Mouse (Mus musculus) liver, postnatal 0 days (tissue): Measurements from ENCODE around the gene Ctbp2. TPM values are rescaled to one million over a fixed set of nuclear protein-coding genes. Genes with fewer than 3 reads are reported as not detected.

Source experiments
- ATAC-seq: fragments of 200-750 bp; cut with Nextera tagmentation; 2 replicates; pipeline ENCODE4 v1.8.0; 2017; ENCODE audit warnings: mild to moderate bottlenecking, moderate library complexity
- DNase-seq: peaks from one replicate; pipeline ENCODE4 v3.0.0-alpha.2; 2016
- H3K27ac ChIP-seq: fragments of 300-500 bp; sonication (generic); 2 replicates; pipeline ENCODE4 v1.5.1; 2014; ENCODE audit warnings: antibody characterized with exemption, moderate library complexity, mild to moderate bottlenecking, low read depth
- H3K27me3 ChIP-seq: fragments of 300-500 bp; sonication (generic); 2 replicates; pipeline ENCODE4 v1.6.1; 2014; ENCODE audit warnings: low read length, control low read depth, mixed read lengths; ENCODE audit not compliant: insufficient read depth
- H3K36me3 ChIP-seq: fragments of 300-500 bp; sonication (generic); replicated peaks from 2 replicates; pipeline ENCODE4 v1.6.1; 2014; ENCODE audit warnings: mild to moderate bottlenecking, control low read depth, low read length, moderate library complexity, mixed read lengths; ENCODE audit not compliant: insufficient read depth
- H3K4me1 ChIP-seq: fragments of 300-500 bp; sonication (generic); 2 replicates; pipeline ENCODE4 v1.6.1; 2014; ENCODE audit warnings: antibody characterized with exemption, mild to moderate bottlenecking, control low read depth; ENCODE audit not compliant: insufficient read depth
- H3K4me2 ChIP-seq: fragments of 300-500 bp; sonication (generic); 2 replicates; pipeline ENCODE4 v1.6.1; 2014; ENCODE audit warnings: low read depth, mild to moderate bottlenecking, low read length, moderate library complexity, mixed read lengths
- H3K4me3 ChIP-seq: fragments of 300-500 bp; sonication (generic); 2 replicates; pipeline ENCODE4 v1.5.1; 2014; ENCODE audit warnings: low read depth, low read length
- H3K9ac ChIP-seq: fragments of 300-500 bp; sonication (generic); replicated peaks from 2 replicates; pipeline ENCODE4 v1.6.1; 2014; ENCODE audit warnings: mild to moderate bottlenecking, moderate library complexity
- H3K9me3 ChIP-seq: fragments of 300-500 bp; sonication (generic); 2 replicates; pipeline ENCODE4 v1.6.1; 2016; ENCODE audit warnings: mild to moderate bottlenecking, control low read depth, low read length, mixed read lengths
- CTCF ChIP-seq: sonication (generic); IDR thresholded peaks from 2 replicates; pipeline ENCODE4 v1.5.1; 2016; ENCODE audit warnings: antibody characterized with exemption, low read depth
- EP300 ChIP-seq: IDR thresholded peaks from 2 replicates; pipeline ENCODE4 v1.6.1; 2016; ENCODE audit warnings: antibody characterized with exemption, low read depth, mild to moderate bottlenecking
- WGBS: fragments of 180-500 bp; shearing (Covaris S2); extraction: QIAGEN DNeasy Blood & Tissue Kit; methylation state at CpG from one replicate; pipeline ENCODE4 v1.1.7; 2014; ENCODE audit not compliant: insufficient replicate concordance; 5-methylcytosine and 5-hydroxymethylcytosine counted together
- polyA plus RNA-seq: library from polyadenylated mRNA; unstranded; fragments of >200 nt; fragmentation: Nextera tagmentation; extraction: Ambion mirVana; gene quantifications from 2 replicates; pipeline ENCODE4 v1.2.1, GENCODE M21; 2015

Ctbp2 gene
- polyA plus RNA-seq, 1 experiment from 2014 or later: 6.1 TPM

DNA sequence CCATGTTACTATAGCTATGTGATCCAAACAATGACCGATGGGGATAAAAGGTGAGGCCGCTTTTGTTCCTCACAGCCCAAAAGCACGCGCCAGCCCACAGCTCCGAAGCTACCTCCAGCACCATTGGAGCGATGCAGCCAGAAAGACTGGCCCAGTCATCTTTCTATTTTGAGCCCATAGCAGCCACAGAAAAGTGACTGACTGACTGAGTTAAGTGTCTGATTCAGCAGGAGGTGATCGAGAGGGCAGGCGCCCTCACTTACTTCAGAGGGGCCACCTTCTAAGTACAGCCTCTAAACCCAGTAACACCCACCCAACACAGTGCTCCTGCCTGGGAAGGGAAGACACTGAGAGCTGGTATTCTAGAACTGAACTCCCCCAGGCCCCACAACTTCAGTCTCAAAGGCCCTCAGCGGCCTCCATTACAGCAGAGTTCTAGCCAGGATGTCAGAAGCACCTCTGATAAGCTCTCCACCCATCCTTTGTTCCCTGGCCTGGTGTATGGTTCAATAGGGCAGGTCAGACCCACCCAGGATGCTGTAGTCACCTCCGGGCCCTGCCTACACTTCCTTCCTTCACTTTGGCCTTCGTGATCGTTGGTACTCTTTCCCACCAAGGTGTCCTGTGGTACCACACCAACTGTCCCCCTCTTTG, 65.5 kb downstream of the Ctbp2 start:
- Histone ChIP-seq H3K4me1 (no peaks in the 10 kb centered on the region), H3K36me3 (no peaks in the 10 kb centered on the region), H3K9me3 (no peaks in the 10 kb centered on the region), H3K4me3 (no peak overlapping the region), H3K27me3 (no peaks in the 10 kb centered on the region), H3K9ac (no peak overlapping the region), H3K27ac (no peak overlapping the region), H3K4me2 (no peak overlapping the region)
- DNase-seq: no peak
- WGBS: 71% methylated on average over 12 of the region's 12 CpGs
- no peak for TF ChIP-seq CTCF
- no peak for TF ChIP-seq EP300
- no peak for ATAC-seq

DNA sequence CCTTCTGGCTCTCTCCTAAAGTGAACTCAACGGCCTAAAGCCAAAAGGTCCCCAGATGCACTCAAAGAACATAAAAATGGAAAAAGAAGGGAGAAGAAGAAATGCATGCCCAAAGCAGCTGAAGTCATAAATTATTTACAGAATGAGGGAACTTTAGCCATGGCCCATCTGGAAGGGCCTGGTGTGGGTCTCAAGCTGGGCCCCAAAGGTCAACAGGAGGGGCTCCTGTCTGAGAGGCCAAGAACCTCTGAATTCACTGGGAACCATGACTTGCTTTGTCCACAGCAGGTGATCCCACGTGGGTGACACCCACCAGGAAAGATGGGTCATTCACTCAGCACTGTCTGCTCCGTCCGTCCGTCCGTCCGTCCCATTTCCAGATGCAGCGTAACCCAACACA, 67.2 kb downstream of the Ctbp2 start:
- no peak overlapping the region for H3K27ac ChIP-seq
- no peak overlapping the region for H3K4me2 ChIP-seq
- TF ChIP-seq CTCF: no peak
- TF ChIP-seq EP300: no peak
- no peaks in the 10 kb centered on the region for H3K9me3 ChIP-seq
- no peak for ATAC-seq
- H3K27me3 ChIP-seq: no peaks in the 10 kb centered on the region
- no peak overlapping the region for H3K9ac ChIP-seq
- no peak overlapping the region for H3K4me3 ChIP-seq
- WGBS: 84% methylated on average over 8 of the region's 8 CpGs
- DNase-seq: no peak
- no peaks in the 10 kb centered on the region for H3K36me3 ChIP-seq
- H3K4me1 ChIP-seq: peaks cover 7% of the 10 kb centered on the region; the same call in 1 of the 2 replicates

DNA sequence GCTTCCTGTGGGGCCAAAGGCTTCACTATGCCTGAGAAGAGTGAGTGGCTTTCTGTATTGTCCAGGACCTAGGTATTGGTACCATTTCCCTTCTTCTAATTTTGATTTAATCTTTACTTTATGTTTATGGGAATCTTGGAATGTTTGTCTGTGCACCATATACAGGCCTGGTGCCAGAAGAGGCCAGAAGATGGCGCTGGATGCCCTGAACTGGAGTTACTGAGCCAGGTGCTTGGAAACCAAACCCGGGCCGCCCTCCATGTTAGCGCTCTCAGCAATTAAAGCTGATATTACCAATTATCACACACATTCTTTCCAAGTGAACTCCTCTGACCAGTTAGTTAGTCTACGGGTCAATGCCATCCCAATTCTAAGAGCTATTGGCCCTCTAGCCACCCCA, 69.7 kb downstream of the Ctbp2 start:
- Histone ChIP-seq H3K4me1 (peaks cover 15% of the 10 kb centered on the region), H3K9me3 (no peaks in the 10 kb centered on the region), H3K4me3 (no peak overlapping the region), H3K27me3 (no peaks in the 10 kb centered on the region), H3K36me3 (no peaks in the 10 kb centered on the region), H3K4me2 (no peak overlapping the region), H3K27ac (no peak overlapping the region), H3K9ac (no peak overlapping the region)
- DNase-seq: no peak
- TF ChIP-seq CTCF (peak; percentile 27), EP300 (no peak)
- 90% methylated on average over 5 of the region's 5 CpGs for WGBS
- no peak for ATAC-seq

DNA sequence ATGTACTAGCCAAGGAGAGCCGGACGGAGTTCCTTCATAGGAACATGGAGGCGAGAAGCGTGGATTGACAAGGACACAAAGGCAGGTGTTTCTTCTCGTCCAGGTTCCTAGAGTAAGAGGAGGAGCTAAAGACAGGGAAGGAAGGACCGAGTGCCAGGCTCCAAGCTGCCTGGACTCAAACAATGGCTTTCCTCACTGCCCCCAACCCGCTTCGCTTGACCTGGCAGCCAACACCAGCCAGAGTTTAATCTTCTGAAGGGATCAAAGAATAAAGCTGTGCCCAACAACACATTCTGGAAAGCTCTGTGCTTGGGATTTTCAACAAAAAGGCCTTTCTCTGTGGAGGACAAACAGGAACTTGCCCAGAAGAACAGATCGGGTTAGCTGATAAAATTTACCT, 70.4 kb downstream of the Ctbp2 start:
- H3K27me3 ChIP-seq: no peaks in the 10 kb centered on the region
- peaks cover 15% of the 10 kb centered on the region for H3K4me1 ChIP-seq
- H3K4me2 ChIP-seq: no peak overlapping the region
- no peak overlapping the region for H3K9ac ChIP-seq
- H3K9me3 ChIP-seq: no peaks in the 10 kb centered on the region
- no peak overlapping the region for H3K4me3 ChIP-seq
- ATAC-seq (no peak), DNase-seq (no peak)
- H3K36me3 ChIP-seq: no peaks in the 10 kb centered on the region
- TF ChIP-seq EP300 (no peak), CTCF (no peak)
- whole genome bisulfite sequencing: 81% methylated on average over 9 of the region's 9 CpGs
- H3K27ac ChIP-seq: no peak overlapping the region

DNA sequence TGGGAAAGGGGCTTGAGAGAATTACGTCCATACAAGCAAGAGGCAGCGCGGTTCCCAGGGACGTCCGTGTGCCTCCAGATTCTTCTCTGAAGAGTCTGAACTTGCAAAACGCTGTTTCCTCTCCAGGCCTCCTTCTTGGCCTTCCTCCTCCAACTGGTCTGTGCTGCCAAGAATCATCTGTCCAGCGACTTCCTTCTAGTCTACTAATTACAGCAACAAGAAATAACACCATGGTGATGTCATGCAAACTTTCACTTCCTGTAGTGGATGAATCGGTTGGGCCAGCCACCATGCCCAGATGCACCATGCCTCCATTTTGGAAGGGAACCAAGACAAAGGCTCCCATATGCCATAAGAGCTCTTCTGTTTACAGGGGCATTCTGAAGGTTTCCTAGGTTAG, 71.3 kb downstream of the Ctbp2 start:
- Histone ChIP-seq H3K36me3 (no peaks in the 10 kb centered on the region), H3K27me3 (no peaks in the 10 kb centered on the region), H3K4me3 (no peak overlapping the region), H3K27ac (peak overlapping the region; percentile 76), H3K4me2 (peak overlapping the region; percentile 38; the same call in 1 of the 2 replicates), H3K9ac (peak overlapping the region; percentile 38; the same call in 1 of the 2 replicates), H3K4me1 (peaks cover 20% of the 10 kb centered on the region), H3K9me3 (no peaks in the 10 kb centered on the region)
- TF ChIP-seq CTCF: no peak
- TF ChIP-seq EP300: no peak
- 60% methylated on average over 8 of the region's 8 CpGs for WGBS
- ATAC-seq (peak; percentile 74), DNase-seq (peak; percentile 31)

DNA sequence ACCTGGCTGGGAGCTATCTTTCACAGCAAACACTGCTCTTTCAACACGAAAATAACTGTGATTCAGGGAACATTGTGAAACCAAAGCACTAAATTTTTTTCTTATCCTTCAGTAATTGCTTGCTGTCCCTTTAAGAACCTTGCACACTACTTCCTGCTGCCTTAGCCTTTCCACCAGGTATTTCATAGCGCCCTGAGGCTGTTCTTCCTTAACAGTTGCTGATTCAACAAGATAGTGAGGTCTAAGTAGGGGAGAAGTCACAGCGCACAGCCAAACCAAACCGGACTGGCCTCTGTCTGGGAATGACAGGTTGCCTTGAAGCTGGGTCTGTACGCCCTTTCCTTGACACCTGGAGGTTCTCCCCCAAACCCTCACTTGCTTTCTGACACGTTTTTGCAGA, 73.5 kb downstream of the Ctbp2 start:
- 47% methylated on average over 6 of the region's 6 CpGs for WGBS
- no peak overlapping the region for H3K4me2 ChIP-seq
- DNase-seq (no peak), ATAC-seq (no peak)
- H3K9ac ChIP-seq: no peak overlapping the region
- no peaks in the 10 kb centered on the region for H3K9me3 ChIP-seq
- H3K4me1 ChIP-seq: peaks cover 20% of the 10 kb centered on the region
- no peaks in the 10 kb centered on the region for H3K36me3 ChIP-seq
- no peak overlapping the region for H3K27ac ChIP-seq
- no peak overlapping the region for H3K4me3 ChIP-seq
- TF ChIP-seq CTCF (no peak), EP300 (no peak)
- H3K27me3 ChIP-seq: no peaks in the 10 kb centered on the region
